Mouse (Mus musculus) layer of hippocampus, adult 2 months (tissue): ENCODE data around the gene Unc5c. TPM values are rescaled to one million over a fixed set of nuclear protein-coding genes. Genes with fewer than 3 reads are reported as not detected.

Source experiments
- DNase-seq, 2 experiments: peaks; one replicate each; pipeline ENCODE4 v3.0.0; 2022; ENCODE audit warnings: low spot score in 2 of 2
- H3K27ac ChIP-seq: fragments of 200-600 bp; 2 replicates; pipeline ENCODE4 v1.8.1; 2022
- H3K4me3 ChIP-seq: fragments of 200-600 bp; 2 replicates; pipeline ENCODE4 v1.8.1; 2022; ENCODE audit warnings: mild to moderate bottlenecking
- CTCF ChIP-seq: fragments of 200-600 bp; conservative IDR thresholded peaks from 2 replicates; pipeline ENCODE4 v1.8.1; 2022; ENCODE audit warnings: antibody characterized with exemption, mild to moderate bottlenecking, moderate library complexity
- total RNA-seq, 2 experiments: library from RNA; stranded (reverse); gene quantifications; 2 replicates each; pipeline ENCODE4 v1.2.3; 2021

Unc5c gene
- total RNA-seq, 2 experiments from 2014 or later, result 45.5 to 45.8 TPM

DNA sequence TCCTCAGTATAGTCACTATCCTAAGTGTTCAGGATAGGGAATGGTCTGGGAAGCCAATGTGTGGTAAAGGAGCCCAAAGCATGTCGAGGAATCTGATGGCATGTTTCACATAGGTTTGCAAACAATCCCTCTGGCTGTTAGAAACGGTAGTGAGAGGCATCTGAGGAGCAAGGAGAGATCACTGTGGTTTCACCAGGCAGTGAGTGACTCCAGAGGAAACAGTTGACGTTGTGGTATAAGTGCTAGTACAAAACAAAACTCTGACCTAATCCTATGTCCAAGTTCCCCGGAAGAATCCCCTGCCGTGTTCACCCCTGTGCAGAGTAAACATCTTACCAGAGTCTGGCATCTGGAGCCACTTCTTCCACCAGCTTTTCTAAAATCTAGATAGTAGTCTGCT lies 179.2 kb downstream of the Unc5c start:
- DNase-seq, result no peak
- Histone ChIP-seq H3K27ac (no peak overlapping the region), H3K4me3 (no peak overlapping the region)
- no peak for TF ChIP-seq CTCF

DNA sequence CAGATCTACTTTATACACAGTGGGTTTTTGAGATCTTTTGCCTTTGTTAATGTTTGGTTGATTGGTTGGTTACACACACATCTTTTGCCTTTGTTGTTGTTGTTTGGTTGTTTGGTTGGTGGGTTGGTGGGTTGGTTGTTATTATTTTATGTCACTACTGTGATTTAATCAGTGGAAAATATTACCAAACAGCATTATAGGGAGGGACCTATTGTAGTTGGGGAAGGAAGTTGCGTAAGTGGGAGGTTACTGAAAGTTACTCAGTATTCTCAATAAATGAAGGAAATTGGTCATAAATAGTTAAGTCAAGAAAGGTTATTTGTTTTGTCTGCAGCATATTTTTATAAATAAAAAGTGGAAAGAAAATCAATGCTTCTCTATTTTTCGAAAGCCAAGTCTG lies 181.6 kb downstream of the Unc5c start:
- Histone ChIP-seq H3K4me3 (no peak overlapping the region), H3K27ac (no peak overlapping the region)
- DNase-seq, result no peak
- no peak for TF ChIP-seq CTCF

DNA sequence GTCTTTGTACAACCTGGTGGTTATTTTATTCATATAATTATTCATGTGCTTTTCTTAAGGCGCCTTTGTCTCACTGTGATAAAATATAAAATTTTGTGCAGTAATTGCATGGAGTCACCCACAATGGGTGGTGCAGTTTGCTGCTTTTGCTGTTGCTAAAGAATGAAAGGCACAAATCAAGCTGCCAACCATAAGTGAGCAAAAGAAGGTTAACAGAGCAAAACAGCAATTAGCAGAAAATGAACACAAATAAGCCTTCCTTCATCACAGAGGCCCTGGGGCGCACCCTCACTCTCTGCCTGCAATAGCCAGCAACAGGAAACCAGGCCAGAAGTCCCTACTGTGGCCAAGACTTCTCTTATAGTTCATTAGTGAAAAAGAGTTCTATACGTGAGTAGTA lies 185.6 kb downstream of the Unc5c start:
- no peak overlapping the region for H3K27ac ChIP-seq
- no peak for TF ChIP-seq CTCF
- no peak for DNase-seq
- H3K4me3 ChIP-seq, result no peak overlapping the region

DNA sequence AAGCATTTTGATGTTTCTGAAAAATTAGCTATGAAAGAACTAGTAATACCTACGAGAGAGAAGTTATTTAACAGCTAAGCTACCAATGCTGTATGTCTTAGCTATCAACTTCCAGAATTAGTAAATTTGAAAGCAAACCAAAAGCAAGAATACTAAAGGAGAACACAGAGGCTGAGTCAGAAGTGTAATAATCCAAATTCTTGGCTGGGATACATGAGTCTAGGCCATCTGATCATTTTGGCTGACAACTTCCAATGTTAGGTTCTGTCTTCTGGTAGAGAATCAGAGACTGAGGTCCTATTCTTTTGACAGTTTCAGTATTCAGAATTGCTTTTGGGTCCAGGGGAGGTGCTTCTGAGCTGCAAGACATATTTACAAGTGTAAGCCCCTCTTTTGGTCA lies 188.9 kb downstream of the Unc5c start:
- H3K27ac ChIP-seq, result peak overlapping the region; percentile 52
- DNase-seq, result peak; percentile 23 to 53
- no peak for TF ChIP-seq CTCF

DNA sequence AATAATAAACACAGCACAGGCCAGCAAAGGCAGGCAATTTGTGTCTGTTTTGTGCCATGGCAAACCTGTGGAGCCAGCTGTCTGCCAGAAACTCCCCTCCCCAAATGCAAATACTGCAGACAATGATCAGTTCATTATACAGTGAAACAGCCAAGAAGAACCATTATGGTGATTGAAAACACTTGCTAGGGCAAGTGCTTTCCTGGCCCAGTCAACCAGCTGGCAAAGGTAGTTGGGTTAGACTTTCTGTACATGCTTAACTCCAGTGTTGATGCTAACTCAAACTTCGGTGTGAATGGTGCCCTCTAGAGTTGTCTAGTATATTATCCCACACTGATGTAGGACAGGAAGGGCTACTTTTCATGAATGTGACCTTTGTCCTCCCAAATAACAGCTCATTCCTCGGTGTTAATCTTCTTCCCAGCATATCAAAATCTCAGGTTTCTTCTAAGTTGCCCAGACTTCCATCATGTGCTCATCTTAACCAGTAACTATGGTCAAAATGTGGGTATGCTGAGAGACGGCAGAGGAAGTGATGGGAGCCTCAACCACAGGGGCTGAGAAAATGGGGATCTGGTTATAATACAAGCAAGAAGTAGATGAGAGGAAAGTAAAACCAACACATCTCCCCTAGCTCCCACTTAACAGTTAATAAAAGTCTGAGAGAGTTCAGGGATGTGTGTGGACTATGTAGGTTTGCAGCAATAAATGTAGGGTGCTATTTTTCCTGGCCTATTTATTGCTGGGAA lies 194.2 kb downstream of the Unc5c start:
- no peak overlapping the region for H3K4me3 ChIP-seq
- no peak overlapping the region for H3K27ac ChIP-seq
- no peak for DNase-seq
- peak; percentile 36; the same call in 1 of the 2 replicates for TF ChIP-seq CTCF

More for the DNA sequence above, 188.9 kb downstream of the Unc5c start:
- no peak overlapping the region for H3K4me3 ChIP-seq

GRCm38 (mm10) chr3:141660065-141661062 lies 195.3 kb downstream of the Unc5c start:
- no peak overlapping the region for H3K27ac ChIP-seq
- DNase-seq, result no peak
- no peak overlapping the region for H3K4me3 ChIP-seq
- no peak for TF ChIP-seq CTCF

- DNase-seq, result no peak
- no peak for TF ChIP-seq CTCF
- Histone ChIP-seq H3K27ac (peak overlapping the region; percentile 3; the same call in 1 of the 2 replicates), H3K4me3 (no peak overlapping the region)
These were observed 224.1 kb downstream of the Unc5c start for GRCm38 (mm10) chr3:141689113-141689512.

DNA sequence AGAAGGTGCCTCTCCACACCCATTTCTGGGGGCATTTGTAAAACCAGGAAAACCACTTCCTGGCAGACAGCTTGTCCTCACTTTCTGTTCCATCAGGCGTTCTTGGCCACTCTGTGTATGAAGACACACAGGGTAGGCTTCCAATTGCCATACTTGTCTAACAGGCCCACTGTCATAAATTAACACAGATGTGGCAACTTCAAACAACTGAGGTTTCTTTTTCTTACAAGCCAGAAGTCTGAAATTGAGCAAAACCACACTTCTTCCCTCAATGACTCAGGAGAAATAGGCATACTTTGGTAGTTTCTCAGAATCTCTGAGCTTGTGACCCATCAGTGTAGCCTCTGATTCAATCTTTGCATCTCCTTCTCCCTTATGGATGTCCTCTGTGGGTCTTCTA lies 225.7 kb downstream of the Unc5c start:
- TF ChIP-seq CTCF, result no peak
- DNase-seq, result no peak
- H3K27ac ChIP-seq, result no peak overlapping the region
- H3K4me3 ChIP-seq, result no peak overlapping the region

GRCm38 (mm10) chr3:141691418-141691817 lies 226.4 kb downstream of the Unc5c start:
- DNase-seq, result no peak
- TF ChIP-seq CTCF, result no peak
- H3K4me3 ChIP-seq, result no peak overlapping the region
- H3K27ac ChIP-seq, result no peak overlapping the region

DNA sequence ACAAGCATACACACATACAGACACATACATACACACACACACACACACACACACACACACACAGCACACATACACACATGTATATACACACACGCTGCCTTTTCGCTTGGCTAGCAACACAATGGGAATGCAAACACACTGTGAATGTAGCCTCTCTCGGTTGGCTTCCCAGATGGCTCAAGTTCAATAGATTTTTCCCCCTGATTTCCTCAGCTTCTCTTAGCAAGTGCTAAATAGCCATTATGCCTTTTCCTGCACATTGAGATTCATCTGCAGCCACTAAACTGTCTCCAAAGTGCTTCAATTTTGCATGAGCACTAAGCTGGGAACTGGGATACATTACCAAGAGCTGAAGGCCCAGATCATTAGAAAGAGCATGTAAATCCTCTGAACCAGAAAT lies 226.8 kb downstream of the Unc5c start:
- DNase-seq, result no peak
- H3K4me3 ChIP-seq, result no peak overlapping the region
- TF ChIP-seq CTCF, result no peak
- H3K27ac ChIP-seq, result no peak overlapping the region

GRCm38 (mm10) chr3:141699177-141699576 lies 234.2 kb downstream of the Unc5c start:
- H3K4me3 ChIP-seq, result no peak overlapping the region
- TF ChIP-seq CTCF, result no peak
- no peak for DNase-seq
- H3K27ac ChIP-seq, result no peak overlapping the region

GRCm38 (mm10) chr3:141701381-141701909 lies 236.4 kb downstream of the Unc5c start:
- TF ChIP-seq CTCF, result no peak
- H3K27ac ChIP-seq, result no peak overlapping the region

DNA sequence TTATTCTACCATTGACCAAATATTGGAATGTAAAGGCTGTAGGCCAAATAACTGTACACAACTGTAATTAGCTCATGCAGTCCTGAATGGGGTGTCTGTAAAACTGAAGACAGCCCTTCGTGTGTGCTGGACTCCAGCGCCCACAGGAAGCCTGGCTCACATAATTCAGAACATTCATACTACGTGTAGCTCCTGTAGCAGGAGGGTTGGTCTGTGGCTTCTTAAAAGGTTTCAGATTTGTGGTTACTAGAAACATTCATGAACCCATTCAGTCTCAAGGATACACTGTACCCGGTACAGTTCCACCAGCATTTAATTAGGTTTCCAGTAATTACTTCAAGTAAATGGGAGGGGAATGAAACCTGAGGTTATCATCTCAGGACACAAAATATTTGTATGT lies 246.6 kb downstream of the Unc5c start:
- Histone ChIP-seq H3K27ac (no peak overlapping the region), H3K4me3 (no peak overlapping the region)
- DNase-seq, result no peak
- TF ChIP-seq CTCF, result no peak

More at GRCm38 (mm10) chr3:141701381-141701909, 236.4 kb downstream of the Unc5c start:
- H3K4me3 ChIP-seq, result no peak overlapping the region
- DNase-seq, result no peak
